Mouse (Mus musculus): ENCODE results near the gene Eml4.

DNA sequence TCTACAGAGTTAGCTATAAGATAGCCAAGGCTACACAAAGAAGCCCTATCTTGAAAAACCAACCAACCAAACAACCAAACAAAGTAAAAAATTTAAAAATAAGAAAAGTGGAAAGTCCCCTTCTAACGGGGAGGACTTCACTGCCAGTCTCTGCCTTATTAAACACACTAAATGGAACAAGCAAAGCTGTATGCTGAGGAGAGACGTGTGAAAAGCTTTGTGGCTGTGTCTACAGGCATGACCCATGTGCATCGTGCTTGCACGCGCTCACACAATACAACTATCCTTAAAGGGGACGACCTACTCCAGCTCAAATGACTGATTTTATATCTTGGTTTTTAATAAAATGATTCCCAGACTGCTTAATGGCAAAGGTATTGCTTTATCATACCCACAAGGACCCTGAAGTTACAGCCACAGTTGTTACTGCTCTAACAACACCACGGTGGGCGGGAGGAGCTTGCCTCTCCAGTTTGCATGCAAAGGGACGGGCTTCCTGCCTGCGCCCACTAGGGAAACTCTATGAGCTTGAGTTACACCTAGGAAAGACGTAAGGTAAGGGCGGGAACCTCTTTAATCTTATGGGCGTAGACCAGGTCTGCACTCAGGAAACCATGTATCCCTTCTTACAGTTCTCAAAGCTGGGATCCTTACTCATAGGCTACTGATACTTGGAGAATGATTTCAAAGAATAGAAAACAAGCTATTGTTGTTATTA lies 11.2 kb upstream of the Eml4 start:
- TF ChIP-seq CTCF (IDR thresholded peaks at IDR 0.05; ENCODE audit: low read depth, low read length) (no peak), POLR2AphosphoS5 (IDR thresholded peaks at IDR 0.05; ENCODE audit: insufficient replicate concordance, low read depth, low read length) (no peak), TAL1 (conservative IDR thresholded peaks at IDR 0.05; ENCODE audit: low read depth, low read length) (no peak), GATA2 (IDR thresholded peaks at IDR 0.05; ENCODE audit: borderline replicate concordance, low read depth, low read length) (no peak), GATA1 (IDR thresholded peaks at IDR 0.05; ENCODE audit: borderline replicate concordance, low read length) (no peak)

Measured in G1E (cell line).